Mouse (Mus musculus) heart, embryonic 13.5 days (tissue): ENCODE data around the gene Ddah1. TPM values are rescaled to one million over a fixed set of nuclear protein-coding genes. Genes with fewer than 3 reads are reported as not detected.
"Not testable (repeated sequence)": the region's sequence is repeated elsewhere in the genome, so short reads cannot be mapped to it uniquely, and the experiment has no call there.

Experiments used
- ATAC-seq: fragments of 200-750 bp; cut with Nextera tagmentation; 2 replicates; pipeline ENCODE4 v1.8.0; 2017; ENCODE audit warnings: moderate TSS enrichment; ENCODE audit not compliant: insufficient number of reproducible peaks, low FRiP score, low TSS enrichment; ENCODE audit errors: extremely low read depth
- H3K27ac ChIP-seq: fragments of 300-500 bp; sonication (generic); replicated peaks from 2 replicates; pipeline ENCODE4 v1.5.1; 2015; ENCODE audit warnings: moderate library complexity, mild to moderate bottlenecking, inconsistent platforms
- H3K27me3 ChIP-seq: fragments of 300-500 bp; sonication (generic); replicated peaks from 2 replicates; pipeline ENCODE4 v1.6.1; 2015; ENCODE audit warnings: mild to moderate bottlenecking, inconsistent platforms
- H3K36me3 ChIP-seq: fragments of 300-500 bp; sonication (generic); 2 replicates; pipeline ENCODE4 v1.6.1; 2015; ENCODE audit warnings: mild to moderate bottlenecking, inconsistent platforms
- H3K4me1 ChIP-seq: fragments of 300-500 bp; sonication (generic); 2 replicates; pipeline ENCODE4 v1.6.1; 2015; ENCODE audit warnings: inconsistent platforms
- H3K4me2 ChIP-seq: fragments of 300-500 bp; sonication (generic); 2 replicates; pipeline ENCODE4 v1.6.1; 2015; ENCODE audit warnings: inconsistent platforms, mild to moderate bottlenecking, moderate library complexity
- H3K4me3 ChIP-seq: fragments of 300-500 bp; sonication (generic); 2 replicates; pipeline ENCODE4 v1.5.1; 2015; ENCODE audit warnings: moderate library complexity, mild to moderate bottlenecking, inconsistent platforms
- H3K9ac ChIP-seq: fragments of 300-500 bp; sonication (generic); 2 replicates; pipeline ENCODE4 v1.6.1; 2015; ENCODE audit warnings: inconsistent platforms, mild to moderate bottlenecking, moderate library complexity
- H3K9me3 ChIP-seq: fragments of 300-500 bp; sonication (generic); 2 replicates; pipeline ENCODE4 v1.6.1; 2016; ENCODE audit warnings: inconsistent platforms
- WGBS: fragments of 180-500 bp; shearing (Covaris S2); methylation state at CpG from one replicate; pipeline ENCODE4 v1.1.7; 2015; ENCODE audit warnings: mixed read lengths; 5-methylcytosine and 5-hydroxymethylcytosine counted together
- polyA plus RNA-seq: library from polyadenylated mRNA; unstranded; fragments of >200 nt; fragmentation: Nextera tagmentation; extraction: Ambion mirVana; gene quantifications from 2 replicates; pipeline ENCODE4 v1.2.1, GENCODE M21; 2015

Ddah1 gene
- polyA plus RNA-seq, 1 experiment from 2014 or later = 27.9 TPM

GRCm38 (mm10) chr3:145864713-145865233, 106.3 kb downstream of the Ddah1 start:
- Histone ChIP-seq H3K27ac (peak overlapping the region; percentile 54), H3K4me2 (no peak overlapping the region)

GRCm38 (mm10) chr3:145872680-145873079, 114.2 kb downstream of the Ddah1 start:
- no peak overlapping the region for H3K4me3 ChIP-seq
- H3K4me2 ChIP-seq = no peak overlapping the region
- H3K36me3 ChIP-seq = no peaks in the 10 kb centered on the region
- H3K27me3 ChIP-seq = no peaks in the 10 kb centered on the region
- H3K4me1 ChIP-seq = peaks cover 20% of the 10 kb centered on the region; the same call in 1 of the 2 replicates
- ATAC-seq = no peak
- 77% methylated on average over 9 of the region's 9 CpGs for WGBS
- no peak overlapping the region for H3K27ac ChIP-seq
- no peak overlapping the region for H3K9ac ChIP-seq
- no peaks in the 10 kb centered on the region for H3K9me3 ChIP-seq

More at GRCm38 (mm10) chr3:145864713-145865233, 106.3 kb downstream of the Ddah1 start:
- peaks cover 28% of the 10 kb centered on the region for H3K4me1 ChIP-seq
- H3K9ac ChIP-seq = no peak overlapping the region
- 75% methylated on average over 7 of the region's 10 CpGs for WGBS
- H3K9me3 ChIP-seq = no peaks in the 10 kb centered on the region
- H3K36me3 ChIP-seq = no peaks in the 10 kb centered on the region
- H3K4me3 ChIP-seq = no peak overlapping the region
- ATAC-seq = no peak
- no peaks in the 10 kb centered on the region for H3K27me3 ChIP-seq

GRCm38 (mm10) chr3:145873271-145873670, 114.8 kb downstream of the Ddah1 start:
- H3K36me3 ChIP-seq = no peaks in the 10 kb centered on the region
- no peaks in the 10 kb centered on the region for H3K9me3 ChIP-seq
- ATAC-seq = no peak
- H3K9ac ChIP-seq = no peak overlapping the region
- H3K27me3 ChIP-seq = no peaks in the 10 kb centered on the region
- WGBS = 68% methylated on average over 1 of the region's 1 CpGs
- peaks cover 20% of the 10 kb centered on the region; the same call in 1 of the 2 replicates for H3K4me1 ChIP-seq
- no peak overlapping the region for H3K27ac ChIP-seq
- no peak overlapping the region for H3K4me3 ChIP-seq
- no peak overlapping the region for H3K4me2 ChIP-seq

- ATAC-seq = no peak
- H3K4me3 ChIP-seq = no peak overlapping the region
- H3K27ac ChIP-seq = no peak overlapping the region
- no peak overlapping the region for H3K4me2 ChIP-seq
- H3K36me3 ChIP-seq = no peaks in the 10 kb centered on the region
- peaks cover 20% of the 10 kb centered on the region; the same call in 1 of the 2 replicates for H3K4me1 ChIP-seq
- no peaks in the 10 kb centered on the region for H3K27me3 ChIP-seq
- H3K9ac ChIP-seq = no peak overlapping the region
- H3K9me3 ChIP-seq = no peaks in the 10 kb centered on the region
- 54% methylated on average over 4 of the region's 4 CpGs for WGBS
These were observed 115.7 kb downstream of the Ddah1 start for GRCm38 (mm10) chr3:145874126-145874525.

GRCm38 (mm10) chr3:145876120-145876519, 117.6 kb downstream of the Ddah1 start:
- H3K9me3 ChIP-seq = no peaks in the 10 kb centered on the region
- no peak for ATAC-seq
- H3K36me3 ChIP-seq = no peaks in the 10 kb centered on the region
- no peaks in the 10 kb centered on the region for H3K27me3 ChIP-seq
- H3K4me3 ChIP-seq = no peak overlapping the region
- H3K4me2 ChIP-seq = no peak overlapping the region
- no peak overlapping the region for H3K27ac ChIP-seq
- H3K4me1 ChIP-seq = peaks cover 20% of the 10 kb centered on the region; the same call in 1 of the 2 replicates
- no peak overlapping the region for H3K9ac ChIP-seq
- 73% methylated on average over 11 of the region's 11 CpGs for WGBS

GRCm38 (mm10) chr3:145878867-145879266, 120.4 kb downstream of the Ddah1 start:
- H3K27me3 ChIP-seq, ATAC-seq, H3K9ac ChIP-seq, H3K4me3 ChIP-seq, H3K36me3 ChIP-seq, H3K9me3 ChIP-seq, H3K4me2 ChIP-seq, H3K27ac ChIP-seq: not testable (repeated sequence)
- H3K4me1 ChIP-seq = peaks cover 15% of the 10 kb centered on the region; the same call in 1 of the 2 replicates
- WGBS = 94% methylated on average over 13 of the region's 14 CpGs

- Histone ChIP-seq H3K27me3 (no peaks in the 10 kb centered on the region), H3K4me2 (no peak overlapping the region), H3K4me1 (peaks cover 16% of the 10 kb centered on the region), H3K9me3 (no peaks in the 10 kb centered on the region), H3K27ac (no peak overlapping the region), H3K4me3 (no peak overlapping the region), H3K9ac (no peak overlapping the region), H3K36me3 (no peaks in the 10 kb centered on the region)
- WGBS = 80% methylated on average over 1 of the region's 1 CpGs
- ATAC-seq = no peak
These were observed 121.9 kb downstream of the Ddah1 start for GRCm38 (mm10) chr3:145880335-145880734.

- no peak for ATAC-seq
- Histone ChIP-seq H3K36me3 (no peaks in the 10 kb centered on the region), H3K27ac (no peak overlapping the region), H3K4me1 (peaks cover 26% of the 10 kb centered on the region), H3K4me3 (no peak overlapping the region), H3K9me3 (no peaks in the 10 kb centered on the region), H3K4me2 (no peak overlapping the region), H3K27me3 (no peaks in the 10 kb centered on the region), H3K9ac (no peak overlapping the region)
- WGBS = 86% methylated on average over 15 of the region's 15 CpGs
These were observed 123.8 kb downstream of the Ddah1 start for GRCm38 (mm10) chr3:145882076-145882874.

- Histone ChIP-seq H3K4me2 (no peak overlapping the region), H3K4me3 (no peak overlapping the region), H3K27ac (no peak overlapping the region), H3K36me3 (no peaks in the 10 kb centered on the region), H3K9ac (no peak overlapping the region), H3K27me3 (no peaks in the 10 kb centered on the region), H3K9me3 (no peaks in the 10 kb centered on the region), H3K4me1 (peaks cover 33% of the 10 kb centered on the region)
- WGBS = 64% methylated on average over 2 of the region's 2 CpGs
- no peak for ATAC-seq
These were observed 124.8 kb downstream of the Ddah1 start for GRCm38 (mm10) chr3:145883233-145883632.

GRCm38 (mm10) chr3:145885376-145885775, 126.9 kb downstream of the Ddah1 start:
- WGBS = 67% methylated on average over 4 of the region's 4 CpGs
- ATAC-seq = no peak

GRCm38 (mm10) chr3:145885851-145886464, 127.5 kb downstream of the Ddah1 start:
- Histone ChIP-seq H3K4me1 (peaks cover 52% of the 10 kb centered on the region), H3K4me3 (no peak overlapping the region), H3K27me3 (no peaks in the 10 kb centered on the region), H3K36me3 (no peaks in the 10 kb centered on the region), H3K9ac (no peak overlapping the region), H3K9me3 (no peaks in the 10 kb centered on the region), H3K27ac (peak overlapping the region; percentile 77), H3K4me2 (no peak overlapping the region; the same call in 1 of the 2 replicates)
- 13% methylated on average over 5 of the region's 5 CpGs for WGBS
- peak; percentile 15; the same call in 1 of the 2 replicates for ATAC-seq

More at GRCm38 (mm10) chr3:145885376-145885775, 126.9 kb downstream of the Ddah1 start:
- Histone ChIP-seq H3K4me3 (no peak overlapping the region), H3K4me1 (peaks cover 46% of the 10 kb centered on the region), H3K9me3 (no peaks in the 10 kb centered on the region), H3K4me2 (no peak overlapping the region), H3K9ac (no peak overlapping the region), H3K36me3 (no peaks in the 10 kb centered on the region), H3K27ac (peak overlapping the region; percentile 77), H3K27me3 (no peaks in the 10 kb centered on the region)
